Mouse (Mus musculus): ENCODE data around the gene Ankrd10. TPM values are rescaled to one million over a fixed set of nuclear protein-coding genes. Genes with fewer than 3 reads are reported as not detected.
"Not testable (repeated sequence)": the region's sequence is repeated elsewhere in the genome, so short reads cannot be mapped to it uniquely, and the experiment has no call there.

The Ankrd10 gene
- total and polyA plus RNA-seq, 3 experiments = 19.3 to 39.9 (median 21.5) TPM

DNA sequence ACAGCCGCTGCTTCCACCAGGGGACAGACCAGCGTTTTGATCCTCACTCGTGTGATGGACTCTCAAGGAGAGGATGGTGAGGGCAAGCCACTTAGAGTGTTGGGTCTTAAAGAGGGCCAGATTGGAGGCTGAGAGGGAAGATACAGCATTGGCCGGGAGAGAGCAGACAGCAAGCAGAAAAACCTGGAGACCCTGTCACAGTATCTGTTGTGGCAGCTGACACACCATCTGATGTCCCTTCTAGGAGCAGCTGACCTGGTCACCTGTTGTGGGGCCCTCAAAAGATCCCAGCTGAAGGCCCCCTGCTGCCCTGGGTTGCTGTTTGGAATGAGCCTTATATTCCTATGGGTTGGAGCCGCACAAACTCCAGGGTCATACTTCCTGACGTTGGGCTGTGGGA is 63.1 kb downstream of the Ankrd10 start:
- no peaks in the 10 kb centered on the region for H3K4me1 ChIP-seq (ENCODE audit: control insufficient read depth, insufficient read depth, low read length)
- TF ChIP-seq POLR2A (IDR thresholded peaks at IDR 0.05; ENCODE audit: insufficient read depth, low read depth, low read length) (no peak), CTCF (IDR thresholded peaks at IDR 0.05) (no peak), EP300 (IDR thresholded peaks at IDR 0.05; ENCODE audit: insufficient read depth, low read depth, low read length) (no peak)
- H3K9ac ChIP-seq (ENCODE audit: low read depth, low read length) = no peak overlapping the region
- no peaks in the 10 kb centered on the region for H3K27me3 ChIP-seq (ENCODE audit: control insufficient read depth, insufficient read depth, low read length)
- no peak for DNase-seq
- no peak overlapping the region for H3K27ac ChIP-seq
- H3K4me3 ChIP-seq = no peak overlapping the region
- no peaks in the 10 kb centered on the region for H3K36me3 ChIP-seq (ENCODE audit: control insufficient read depth, insufficient read depth, low read length)
- H3K79me2 ChIP-seq (replicated peaks; ENCODE audit: control insufficient read depth, insufficient read depth, low read length) = no peaks in the 10 kb centered on the region
- 75% methylated on average over 6 of the region's 6 CpGs for WGBS
- intact Hi-C loops (cut with DNase I) = no loop called here

DNA sequence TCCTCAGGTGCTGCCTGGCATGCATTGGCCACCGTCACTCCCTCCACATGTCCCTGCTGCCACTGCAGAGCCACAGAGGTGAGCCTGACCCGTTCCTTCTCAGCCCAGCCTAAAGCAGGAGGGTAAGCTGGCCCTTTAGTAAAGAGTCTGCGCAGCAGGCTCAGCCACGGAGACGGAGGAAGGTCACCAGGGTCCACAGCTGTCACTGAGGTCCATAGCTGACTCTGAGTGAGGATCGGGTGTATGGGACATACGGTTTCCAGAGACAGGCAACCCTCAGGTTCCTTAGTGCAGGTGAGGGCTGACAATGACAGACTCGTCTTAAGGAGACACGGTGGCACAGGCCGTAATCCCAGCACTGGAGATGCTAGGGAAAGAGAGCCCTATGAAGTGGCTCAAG is 63.6 kb downstream of the Ankrd10 start:
- no peak overlapping the region for H3K9ac ChIP-seq (ENCODE audit: low read depth, low read length)
- WGBS = 91% methylated on average over 10 of the region's 10 CpGs
- H3K4me3 ChIP-seq = no peak overlapping the region
- no peaks in the 10 kb centered on the region for H3K36me3 ChIP-seq (ENCODE audit: control insufficient read depth, insufficient read depth, low read length)
- no peaks in the 10 kb centered on the region for H3K4me1 ChIP-seq (ENCODE audit: control insufficient read depth, insufficient read depth, low read length)
- H3K27ac ChIP-seq = no peak overlapping the region
- TF ChIP-seq CTCF (IDR thresholded peaks at IDR 0.05) (no peak), EP300 (IDR thresholded peaks at IDR 0.05; ENCODE audit: insufficient read depth, low read depth, low read length) (no peak), POLR2A (IDR thresholded peaks at IDR 0.05; ENCODE audit: insufficient read depth, low read depth, low read length) (no peak)
- DNase-seq = no peak
- no peaks in the 10 kb centered on the region for H3K79me2 ChIP-seq (replicated peaks; ENCODE audit: control insufficient read depth, insufficient read depth, low read length)
- intact Hi-C loops (cut with DNase I) = no loop called here
- H3K27me3 ChIP-seq (ENCODE audit: control insufficient read depth, insufficient read depth, low read length) = no peaks in the 10 kb centered on the region

- Histone ChIP-seq H3K27ac (no peak overlapping the region), H3K36me3 (ENCODE audit: control insufficient read depth, insufficient read depth, low read length) (no peaks in the 10 kb centered on the region), H3K79me2 (replicated peaks; ENCODE audit: control insufficient read depth, insufficient read depth, low read length) (no peaks in the 10 kb centered on the region), H3K4me3 (no peak overlapping the region), H3K9ac (ENCODE audit: low read depth, low read length) (no peak overlapping the region), H3K4me1 (ENCODE audit: control insufficient read depth, insufficient read depth, low read length) (no peaks in the 10 kb centered on the region), H3K27me3 (ENCODE audit: control insufficient read depth, insufficient read depth, low read length) (no peaks in the 10 kb centered on the region)
- intact Hi-C loops (cut with DNase I) = no loop called here
- DNase-seq = no peak
- WGBS = 82% methylated on average over 4 of the region's 4 CpGs
- TF ChIP-seq POLR2A (IDR thresholded peaks at IDR 0.05; ENCODE audit: insufficient read depth, low read depth, low read length) = no peak
- TF ChIP-seq EP300 (IDR thresholded peaks at IDR 0.05; ENCODE audit: insufficient read depth, low read depth, low read length) = no peak
- no peak for TF ChIP-seq CTCF (IDR thresholded peaks at IDR 0.05)
These were observed 64.8 kb downstream of the Ankrd10 start for GRCm38 (mm10) chr8:11570742-11571141.

- DNase-seq = no peak
- H3K4me3 ChIP-seq = no peak overlapping the region
- H3K4me1 ChIP-seq (ENCODE audit: control insufficient read depth, insufficient read depth, low read length) = no peaks in the 10 kb centered on the region
- no peaks in the 10 kb centered on the region for H3K27me3 ChIP-seq (ENCODE audit: control insufficient read depth, insufficient read depth, low read length)
- intact Hi-C loops (cut with DNase I) = loop anchor here (5.0 kb wide), 1 partner anchor 33 kb away; no protein-coding TSS in a partner anchor
- H3K79me2 ChIP-seq (replicated peaks; ENCODE audit: control insufficient read depth, insufficient read depth, low read length) = no peaks in the 10 kb centered on the region
- H3K27ac ChIP-seq = no peak overlapping the region
- 70% methylated on average over 22 of the region's 22 CpGs for WGBS
- no peak overlapping the region for H3K9ac ChIP-seq (ENCODE audit: low read depth, low read length)
- TF ChIP-seq EP300 (IDR thresholded peaks at IDR 0.05; ENCODE audit: insufficient read depth, low read depth, low read length) (no peak), CTCF (IDR thresholded peaks at IDR 0.05) (no peak)
- H3K36me3 ChIP-seq (ENCODE audit: control insufficient read depth, insufficient read depth, low read length) = no peaks in the 10 kb centered on the region
These were observed 66.1 kb downstream of the Ankrd10 start for GRCm38 (mm10) chr8:11569260-11570097.

- H3K27me3 ChIP-seq (ENCODE audit: control insufficient read depth, insufficient read depth, low read length); H3K36me3 ChIP-seq (ENCODE audit: control insufficient read depth, insufficient read depth, low read length); H3K79me2 ChIP-seq (replicated peaks; ENCODE audit: control insufficient read depth, insufficient read depth, low read length); H3K9ac ChIP-seq (ENCODE audit: low read depth, low read length); H3K4me1 ChIP-seq (ENCODE audit: control insufficient read depth, insufficient read depth, low read length); H3K4me3 ChIP-seq; H3K27ac ChIP-seq; DNase-seq: not testable (repeated sequence)
- intact Hi-C loops (cut with DNase I) = loop anchor here (5.0 kb wide), 1 partner anchor 34 kb away; no protein-coding TSS in a partner anchor
- 90% methylated on average over 2 of the region's 2 CpGs for WGBS
These were observed 67.4 kb downstream of the Ankrd10 start for GRCm38 (mm10) chr8:11568193-11568592.

DNA sequence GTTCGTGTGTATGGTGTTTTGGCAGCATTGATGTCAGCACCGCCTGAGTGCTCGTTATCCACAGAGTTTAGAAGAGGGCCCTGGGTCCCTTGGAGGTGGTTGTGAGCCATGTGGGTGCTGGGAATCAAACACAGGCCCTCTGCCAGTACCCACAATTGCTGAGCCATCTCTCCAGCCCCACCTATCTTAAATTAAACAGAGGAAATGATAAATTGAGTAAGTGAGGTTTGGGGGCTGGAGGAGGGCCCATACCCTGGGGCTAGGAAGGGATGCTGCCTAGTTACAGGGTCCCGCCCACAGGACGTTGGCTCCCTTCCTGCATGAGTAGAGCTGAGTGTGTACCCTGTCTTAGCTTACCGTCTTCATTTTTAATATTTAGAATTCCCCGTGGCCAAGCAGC is 70.8 kb downstream of the Ankrd10 start:
- Histone ChIP-seq H3K27me3 (ENCODE audit: control insufficient read depth, insufficient read depth, low read length) (no peaks in the 10 kb centered on the region), H3K36me3 (ENCODE audit: control insufficient read depth, insufficient read depth, low read length) (no peaks in the 10 kb centered on the region), H3K4me1 (ENCODE audit: control insufficient read depth, insufficient read depth, low read length) (no peaks in the 10 kb centered on the region), H3K27ac (no peak overlapping the region), H3K79me2 (replicated peaks; ENCODE audit: control insufficient read depth, insufficient read depth, low read length) (peaks cover 6% of the 10 kb centered on the region), H3K4me3 (no peak overlapping the region), H3K9ac (ENCODE audit: low read depth, low read length) (no peak overlapping the region)
- DNase-seq = no peak
- no peak for TF ChIP-seq EP300 (IDR thresholded peaks at IDR 0.05; ENCODE audit: insufficient read depth, low read depth, low read length)
- no peak for TF ChIP-seq POLR2A (IDR thresholded peaks at IDR 0.05; ENCODE audit: insufficient read depth, low read depth, low read length)
- no peak for TF ChIP-seq CTCF (IDR thresholded peaks at IDR 0.05)
- 82% methylated on average over 7 of the region's 7 CpGs for WGBS
- intact Hi-C loops (cut with DNase I) = loop anchor here (5.0 kb wide), 1 partner anchor 38 kb away; no protein-coding TSS in a partner anchor
